Mouse (Mus musculus) megakaryocyte, embryonic 14.5 days (primary cell): ENCODE results near the gene Per2.

Experiments used
- FLI1 ChIP-seq: IDR thresholded peaks from 2 replicates; pipeline ENCODE4 v1.6.1; 2012; ENCODE audit warnings: low read length, inconsistent platforms, mixed read lengths
- GATA1 ChIP-seq: IDR thresholded peaks from 3 replicates; pipeline ENCODE4 v1.6.1; 2012; ENCODE audit warnings: mixed read lengths, low read length, inconsistent platforms, borderline replicate concordance

GRCm38 (mm10) chr1:91404976-91405375, 54.1 kb downstream of the Per2 start:
- TF ChIP-seq FLI1 = no peak
- TF ChIP-seq GATA1 = no peak
